Mouse (Mus musculus) granulocyte monocyte progenitor cell, adult 5-6 weeks (primary cell): ENCODE data around the gene Il16. TPM values are rescaled to one million over a fixed set of nuclear protein-coding genes. Genes with fewer than 3 reads are reported as not detected.
A peak's percentile ranks its signal among the peaks of the same experiment; 100 is the strongest.

ENCODE experiments used
- ATAC-seq: replicated peaks from 2 replicates; pipeline ENCODE4 v1.8.0; 2016; ENCODE audit warnings: mild to moderate bottlenecking, moderate TSS enrichment, inconsistent platforms; ENCODE audit not compliant: poor library complexity, severe bottlenecking
- total RNA-seq, 2 experiments: library from RNA; stranded (forward) in 1 of 2; stranded (reverse) in 1 of 2; fragments of 200-712, 200-1000 nt in 1 of 2; fragments of >200 nt in 1 of 2; fragmentation: Nextera tagmentation in 1 of 2; gene quantifications; 2 replicates each; pipeline ENCODE4 v1.2.3; 2014 to 2017

Gene Il16
- total RNA-seq, 2 experiments from 2014 or later, result 43.0 to 71.5 TPM

- peak; percentile 57 for ATAC-seq
Observed at GRCm38 (mm10) chr7:83653605-83654051, 91.9 kb downstream of the Il16 start.

- no peak for ATAC-seq
Observed at GRCm38 (mm10) chr7:83652498-83652897, 93.0 kb downstream of the Il16 start.

GRCm38 (mm10) chr7:83650638-83651037 is 94.9 kb downstream of the Il16 start:
- ATAC-seq, result peak; percentile 52

- ATAC-seq, result no peak
Observed at GRCm38 (mm10) chr7:83648807-83649206, 96.7 kb downstream of the Il16 start.

- peak; percentile 86 for ATAC-seq
Observed at GRCm38 (mm10) chr7:83645476-83645875, 100.0 kb downstream of the Il16 start.

GRCm38 (mm10) chr7:83644761-83645160 is 100.8 kb downstream of the Il16 start:
- no peak for ATAC-seq

GRCm38 (mm10) chr7:83643581-83643980 is 101.9 kb downstream of the Il16 start:
- ATAC-seq, result no peak

GRCm38 (mm10) chr7:83641163-83641562 is 104.4 kb downstream of the Il16 start:
- no peak for ATAC-seq

- no peak for ATAC-seq
Observed at GRCm38 (mm10) chr7:83640581-83640980, 104.9 kb downstream of the Il16 start.

- peak; percentile 83 for ATAC-seq
Observed at GRCm38 (mm10) chr7:83639084-83639483, 106.4 kb downstream of the Il16 start.

- no peak for ATAC-seq
Observed at GRCm38 (mm10) chr7:83637781-83638583, 107.5 kb downstream of the Il16 start.

- ATAC-seq, result no peak
Observed at GRCm38 (mm10) chr7:83636425-83636824, 109.1 kb downstream of the Il16 start.

GRCm38 (mm10) chr7:83635726-83636125 is 109.8 kb downstream of the Il16 start:
- no peak for ATAC-seq

GRCm38 (mm10) chr7:83633856-83634255 is 111.7 kb downstream of the Il16 start:
- ATAC-seq, result peak; percentile 19

GRCm38 (mm10) chr7:83632682-83633120 is 112.8 kb downstream of the Il16 start:
- ATAC-seq, result no peak

GRCm38 (mm10) chr7:83631828-83632681 is 113.5 kb downstream of the Il16 start, which contains the start of gene Stard5:
TSS of gene Stard5 (plus strand) at chr7:83631959.
- peak; percentile 92 for ATAC-seq

- no peak for ATAC-seq
Observed at GRCm38 (mm10) chr7:83631073-83631827, 114.3 kb downstream of the Il16 start.

- ATAC-seq, result no peak
Observed at GRCm38 (mm10) chr7:83627369-83627768, 118.2 kb downstream of the Il16 start.

- no peak for ATAC-seq
Observed at GRCm38 (mm10) chr7:83626557-83627257, 118.8 kb downstream of the Il16 start.

- no peak for ATAC-seq
Observed at GRCm38 (mm10) chr7:83624065-83624464, 121.5 kb downstream of the Il16 start.
